Mouse (Mus musculus) forebrain, embryonic 13.5 days (tissue): ENCODE measurements around the gene Mypn. TPM values are rescaled to one million over a fixed set of nuclear protein-coding genes. Genes with fewer than 3 reads are reported as not detected.

Experiments
- ATAC-seq: fragments of 200-750 bp; cut with Nextera tagmentation; 2 replicates; pipeline ENCODE4 v1.8.0; 2017
- H3K27ac ChIP-seq: fragments of 300-500 bp; sonication (generic); 2 replicates; pipeline ENCODE4 v1.5.1; 2015; ENCODE audit warnings: inconsistent platforms, mild to moderate bottlenecking, moderate library complexity
- H3K27me3 ChIP-seq: fragments of 300-500 bp; sonication (generic); 2 replicates; pipeline ENCODE4 v1.6.1; 2015; ENCODE audit warnings: mild to moderate bottlenecking, inconsistent platforms
- H3K36me3 ChIP-seq: fragments of 300-500 bp; sonication (generic); 2 replicates; pipeline ENCODE4 v1.6.1; 2015; ENCODE audit warnings: mild to moderate bottlenecking, inconsistent platforms; ENCODE audit not compliant: poor library complexity, severe bottlenecking
- H3K4me1 ChIP-seq: fragments of 300-500 bp; sonication (generic); 2 replicates; pipeline ENCODE4 v1.6.1; 2015; ENCODE audit warnings: inconsistent platforms
- H3K4me2 ChIP-seq: fragments of 300-500 bp; sonication (generic); 2 replicates; pipeline ENCODE4 v1.6.1; 2015; ENCODE audit warnings: inconsistent platforms, mild to moderate bottlenecking, moderate library complexity
- H3K4me3 ChIP-seq: fragments of 300-500 bp; sonication (generic); 2 replicates; pipeline ENCODE4 v1.5.1; 2015; ENCODE audit warnings: mild to moderate bottlenecking, inconsistent platforms
- H3K9ac ChIP-seq: fragments of 300-500 bp; sonication (generic); 2 replicates; pipeline ENCODE4 v1.6.1; 2015; ENCODE audit warnings: mild to moderate bottlenecking, inconsistent platforms
- H3K9me3 ChIP-seq: fragments of 300-500 bp; sonication (generic); replicated peaks from 2 replicates; pipeline ENCODE4 v1.6.1; 2016; ENCODE audit warnings: inconsistent platforms
- WGBS: fragments of 180-500 bp; shearing (Covaris S2); methylation state at CpG from one replicate; pipeline ENCODE4 v1.1.7; 2015; 5-methylcytosine and 5-hydroxymethylcytosine counted together
- polyA plus RNA-seq: library from polyadenylated mRNA; unstranded; fragments of >200 nt; fragmentation: Nextera tagmentation; extraction: Ambion mirVana; gene quantifications from 2 replicates; pipeline ENCODE4 v1.2.1, GENCODE M21; 2015

Gene Mypn
- polyA plus RNA-seq = 0.16 TPM in 1 of 2 replicates, not detected in the other

GRCm38 (mm10) chr10:63203728-63204127 lies at the start of gene Mypn:
Gene Mypn, minus strand, starts transcription at chr10:63203952.
- WGBS = 92% methylated on average over 15 of the region's 15 CpGs
- Histone ChIP-seq H3K4me2 (no peak within 1 kb of the TSS), H3K9me3 (no peaks in the 10 kb centered on the region), H3K27me3 (no peaks in the 10 kb centered on the region), H3K4me1 (no peaks in the 10 kb centered on the region), H3K36me3 (no peaks in the 10 kb centered on the region), H3K4me3 (no peak within 1 kb of the TSS), H3K27ac (no peak within 1 kb of the TSS), H3K9ac (no peak within 1 kb of the TSS)
- no peak for ATAC-seq

GRCm38 (mm10) chr10:63248421-63248820 lies 44.7 kb upstream of the Mypn start:
- Histone ChIP-seq H3K9me3 (no peaks in the 10 kb centered on the region), H3K27ac (no peak overlapping the region), H3K4me1 (peaks cover 15% of the 10 kb centered on the region), H3K4me2 (no peak overlapping the region), H3K36me3 (peaks cover 21% of the 10 kb centered on the region; the same call in 1 of the 2 replicates), H3K27me3 (no peaks in the 10 kb centered on the region), H3K4me3 (no peak overlapping the region), H3K9ac (no peak overlapping the region)
- no peak for ATAC-seq
- WGBS = 92% methylated on average over 6 of the region's 6 CpGs

GRCm38 (mm10) chr10:63247457-63247856 lies 43.7 kb upstream of the Mypn start:
- Histone ChIP-seq H3K4me1 (peaks cover 22% of the 10 kb centered on the region), H3K36me3 (peaks cover 13% of the 10 kb centered on the region; the same call in 1 of the 2 replicates), H3K9ac (no peak overlapping the region), H3K4me2 (no peak overlapping the region), H3K27ac (no peak overlapping the region), H3K4me3 (no peak overlapping the region), H3K27me3 (no peaks in the 10 kb centered on the region), H3K9me3 (no peaks in the 10 kb centered on the region)
- ATAC-seq = no peak
- 81% methylated on average over 7 of the region's 7 CpGs for WGBS

- no peaks in the 10 kb centered on the region for H3K9me3 ChIP-seq
- 95% methylated on average over 3 of the region's 3 CpGs for WGBS
- no peak overlapping the region for H3K4me3 ChIP-seq
- peaks cover 7% of the 10 kb centered on the region; the same call in 1 of the 2 replicates for H3K36me3 ChIP-seq
- H3K4me1 ChIP-seq = peaks cover 23% of the 10 kb centered on the region
- H3K27me3 ChIP-seq = no peaks in the 10 kb centered on the region
- no peak for ATAC-seq
- H3K4me2 ChIP-seq = no peak overlapping the region; the same call in 1 of the 2 replicates
- no peak overlapping the region for H3K27ac ChIP-seq
- H3K9ac ChIP-seq = no peak overlapping the region
Measured at GRCm38 (mm10) chr10:63245846-63246245, 42.1 kb upstream of the Mypn start.

- Histone ChIP-seq H3K27ac (no peak overlapping the region), H3K36me3 (no peaks in the 10 kb centered on the region), H3K4me1 (peaks cover 23% of the 10 kb centered on the region), H3K9ac (peak overlapping the region; percentile 96), H3K27me3 (no peaks in the 10 kb centered on the region), H3K9me3 (no peaks in the 10 kb centered on the region), H3K4me2 (peak overlapping the region; percentile 67), H3K4me3 (peak overlapping the region; percentile 91)
- WGBS = 16% methylated on average over 5 of the region's 5 CpGs
- no peak for ATAC-seq
Measured at GRCm38 (mm10) chr10:63244746-63245145, 41.0 kb upstream of the Mypn start.

GRCm38 (mm10) chr10:63244055-63244671 lies 40.4 kb upstream of the Mypn start:
- peak overlapping the region; percentile 96 for H3K9ac ChIP-seq
- peak; percentile 87 for ATAC-seq
- WGBS = under 1% methylated on average over 41 of the region's 41 CpGs
- no peaks in the 10 kb centered on the region for H3K9me3 ChIP-seq
- no peaks in the 10 kb centered on the region for H3K36me3 ChIP-seq
- peak overlapping the region; percentile 91 for H3K4me3 ChIP-seq
- no peaks in the 10 kb centered on the region for H3K27me3 ChIP-seq
- H3K4me2 ChIP-seq = peak overlapping the region; percentile 67
- peaks cover 23% of the 10 kb centered on the region for H3K4me1 ChIP-seq
- peak overlapping the region; percentile 96 for H3K27ac ChIP-seq

- Histone ChIP-seq H3K36me3 (no peaks in the 10 kb centered on the region), H3K4me1 (peaks cover 23% of the 10 kb centered on the region), H3K27ac (peak within 1 kb of the TSS; percentile 96), H3K4me3 (peak within 1 kb of the TSS; percentile 91), H3K27me3 (no peaks in the 10 kb centered on the region), H3K4me2 (peak within 1 kb of the TSS; percentile 67), H3K9ac (peak within 1 kb of the TSS; percentile 96), H3K9me3 (no peaks in the 10 kb centered on the region)
- WGBS = 0% methylated on average over 40 of the region's 44 CpGs
- peak; percentile 99 for ATAC-seq
Measured at GRCm38 (mm10) chr10:63243493-63244054, 39.8 kb upstream of the Mypn start, which contains the start of gene Herc4. Gene Herc4, plus strand, starts transcription at chr10:63243810.

GRCm38 (mm10) chr10:63242798-63243435 lies 39.2 kb upstream of the Mypn start:
- no peaks in the 10 kb centered on the region for H3K36me3 ChIP-seq
- peak overlapping the region; percentile 67 for H3K4me2 ChIP-seq
- peak overlapping the region; percentile 91 for H3K4me3 ChIP-seq
- ATAC-seq = no peak
- 32% methylated on average over 12 of the region's 12 CpGs for WGBS
- H3K9me3 ChIP-seq = no peaks in the 10 kb centered on the region
- H3K4me1 ChIP-seq = peaks cover 23% of the 10 kb centered on the region
- H3K9ac ChIP-seq = peak overlapping the region; percentile 65
- no peak overlapping the region for H3K27ac ChIP-seq
- no peaks in the 10 kb centered on the region for H3K27me3 ChIP-seq

- H3K4me3 ChIP-seq = no peak overlapping the region
Measured at GRCm38 (mm10) chr10:63240868-63241271, 37.1 kb upstream of the Mypn start.

GRCm38 (mm10) chr10:63239848-63240247 lies 36.1 kb upstream of the Mypn start:
- Histone ChIP-seq H3K27ac (no peak overlapping the region), H3K4me3 (no peak overlapping the region), H3K4me1 (peaks cover 12% of the 10 kb centered on the region), H3K36me3 (no peaks in the 10 kb centered on the region), H3K4me2 (no peak overlapping the region), H3K9ac (no peak overlapping the region), H3K27me3 (no peaks in the 10 kb centered on the region), H3K9me3 (no peaks in the 10 kb centered on the region)
- 90% methylated on average over 2 of the region's 2 CpGs for WGBS
- ATAC-seq = no peak

More at GRCm38 (mm10) chr10:63240868-63241271, 37.1 kb upstream of the Mypn start:
- no peaks in the 10 kb centered on the region for H3K27me3 ChIP-seq
- no peaks in the 10 kb centered on the region for H3K9me3 ChIP-seq
- H3K4me1 ChIP-seq = peaks cover 20% of the 10 kb centered on the region
- H3K27ac ChIP-seq = no peak overlapping the region
- no peak for ATAC-seq
- H3K4me2 ChIP-seq = no peak overlapping the region
- 85% methylated on average over 2 of the region's 2 CpGs for WGBS
- no peak overlapping the region for H3K9ac ChIP-seq
- no peaks in the 10 kb centered on the region for H3K36me3 ChIP-seq

- H3K27ac ChIP-seq = no peak overlapping the region
- no peak overlapping the region for H3K4me3 ChIP-seq
- H3K27me3 ChIP-seq = no peaks in the 10 kb centered on the region
- H3K4me1 ChIP-seq = peaks cover 8% of the 10 kb centered on the region
- H3K36me3 ChIP-seq = no peaks in the 10 kb centered on the region
- H3K9me3 ChIP-seq = no peaks in the 10 kb centered on the region
- ATAC-seq = no peak
- no peak overlapping the region for H3K9ac ChIP-seq
- no peak overlapping the region for H3K4me2 ChIP-seq
- WGBS = 73% methylated on average over 4 of the region's 4 CpGs
Measured at GRCm38 (mm10) chr10:63238090-63238489, 34.3 kb upstream of the Mypn start.

GRCm38 (mm10) chr10:63237206-63237605 lies 33.5 kb upstream of the Mypn start:
- Histone ChIP-seq H3K9me3 (no peaks in the 10 kb centered on the region), H3K36me3 (no peaks in the 10 kb centered on the region), H3K27ac (no peak overlapping the region), H3K4me3 (no peak overlapping the region), H3K4me1 (no peaks in the 10 kb centered on the region), H3K27me3 (no peaks in the 10 kb centered on the region), H3K4me2 (no peak overlapping the region), H3K9ac (no peak overlapping the region)
- ATAC-seq = no peak
- 44% methylated on average over 2 of the region's 2 CpGs for WGBS
